Mouse (Mus musculus) forebrain, embryonic 15.5 days (tissue): ENCODE data around the gene Olfr1051. TPM values are rescaled to one million over a fixed set of nuclear protein-coding genes. Genes with fewer than 3 reads are reported as not detected.
"Not testable (repeated sequence)": the region's sequence is repeated elsewhere in the genome, so short reads cannot be mapped to it uniquely, and the experiment has no call there.

Experiments used
- ATAC-seq: fragments of 200-750 bp; cut with Nextera tagmentation; replicated peaks from 2 replicates; pipeline ENCODE4 v1.8.0; 2017; ENCODE audit warnings: mild to moderate bottlenecking, moderate TSS enrichment, moderate library complexity
- H3K27ac ChIP-seq: fragments of 300-500 bp; sonication (generic); replicated peaks from 2 replicates; pipeline ENCODE4 v1.5.1; 2015; ENCODE audit warnings: mild to moderate bottlenecking, inconsistent platforms
- H3K27me3 ChIP-seq: fragments of 300-500 bp; sonication (generic); 2 replicates; pipeline ENCODE4 v1.6.1; 2015; ENCODE audit warnings: inconsistent platforms
- H3K36me3 ChIP-seq: fragments of 300-500 bp; sonication (generic); 2 replicates; pipeline ENCODE4 v1.6.1; 2015; ENCODE audit warnings: mild to moderate bottlenecking, inconsistent platforms
- H3K4me1 ChIP-seq: fragments of 300-500 bp; sonication (generic); 2 replicates; pipeline ENCODE4 v1.6.1; 2015; ENCODE audit warnings: inconsistent platforms
- H3K4me2 ChIP-seq: fragments of 300-500 bp; sonication (generic); replicated peaks from 2 replicates; pipeline ENCODE4 v1.6.1; 2015; ENCODE audit warnings: mild to moderate bottlenecking, inconsistent platforms
- H3K4me3 ChIP-seq: fragments of 300-500 bp; sonication (generic); 2 replicates; pipeline ENCODE4 v1.5.1; 2015; ENCODE audit warnings: mild to moderate bottlenecking, inconsistent platforms
- H3K9ac ChIP-seq: fragments of 300-500 bp; sonication (generic); replicated peaks from 2 replicates; pipeline ENCODE4 v1.6.1; 2015; ENCODE audit warnings: mild to moderate bottlenecking, inconsistent platforms
- H3K9me3 ChIP-seq: fragments of 300-500 bp; sonication (generic); 2 replicates; pipeline ENCODE4 v1.6.1; 2016; ENCODE audit warnings: inconsistent platforms
- WGBS: fragments of 180-500 bp; shearing (Covaris S2); methylation state at CpG from one replicate; pipeline ENCODE4 v1.1.7; 2015; ENCODE audit warnings: mixed read lengths; 5-methylcytosine and 5-hydroxymethylcytosine counted together
- polyA plus RNA-seq: library from polyadenylated mRNA; unstranded; fragments of >200 nt; fragmentation: Nextera tagmentation; extraction: Ambion mirVana; gene quantifications from 2 replicates; pipeline ENCODE4 v1.2.1, GENCODE M21; 2015

The Olfr1051 gene
- not detected in 2 replicates for polyA plus RNA-seq

DNA sequence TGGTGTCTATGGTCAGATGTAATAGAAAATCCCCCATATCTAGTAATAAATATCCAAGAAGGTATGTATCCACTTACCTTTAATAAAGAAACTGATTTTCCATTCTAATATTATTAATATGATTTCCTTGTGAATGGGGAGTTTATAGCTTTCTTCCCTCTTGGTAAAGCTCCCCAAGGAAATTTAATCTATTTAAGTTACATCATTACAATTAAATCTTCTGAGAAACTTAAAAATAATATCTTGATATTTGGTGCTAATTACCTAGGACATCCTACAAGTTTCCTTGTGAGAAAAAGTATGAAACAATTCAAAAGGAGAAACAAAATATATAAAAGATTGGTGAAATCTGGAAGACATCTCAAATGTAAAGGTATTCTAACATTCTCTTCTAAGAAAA lies at the start of gene Olfr1051:
Olfr1051 (minus strand) TSS at position 101 of the 400 bp plus-strand sequence.
- H3K9me3 ChIP-seq, H3K27ac ChIP-seq, ATAC-seq, H3K9ac ChIP-seq, H3K27me3 ChIP-seq, H3K4me1 ChIP-seq, H3K4me2 ChIP-seq, H3K36me3 ChIP-seq, H3K4me3 ChIP-seq: not testable (repeated sequence)

DNA sequence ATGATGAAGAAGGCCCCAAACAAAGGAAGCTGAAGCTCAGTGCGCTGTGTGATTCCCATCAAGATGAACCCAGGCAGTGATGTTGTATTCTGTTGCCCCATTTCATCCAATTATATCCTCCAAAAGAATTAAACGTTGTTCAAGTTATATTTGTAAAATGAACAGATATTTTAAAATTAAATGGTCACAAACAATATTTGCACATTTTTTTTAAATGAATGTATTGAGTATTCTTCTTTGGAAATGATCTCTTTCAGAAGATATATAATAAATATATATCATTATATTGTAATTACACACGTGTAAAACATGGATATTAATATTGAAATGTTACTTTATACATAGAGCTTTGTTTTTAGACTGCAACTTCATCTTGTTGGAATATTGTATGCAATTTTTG lies 36.3 kb upstream of the Olfr1051 start, which contains the start of gene Olfr1053:
Olfr1053 (minus strand) TSS at position 101 of the 400 bp plus-strand sequence.
- no peak for ATAC-seq
- H3K4me1 ChIP-seq: no peaks in the 10 kb centered on the region
- no peak within 1 kb of the TSS for H3K4me2 ChIP-seq
- H3K36me3 ChIP-seq: no peaks in the 10 kb centered on the region
- 69% methylated on average over 3 of the region's 3 CpGs for WGBS
- no peaks in the 10 kb centered on the region for H3K27me3 ChIP-seq
- no peaks in the 10 kb centered on the region for H3K9me3 ChIP-seq
- no peak within 1 kb of the TSS for H3K9ac ChIP-seq
- no peak within 1 kb of the TSS for H3K4me3 ChIP-seq
- H3K27ac ChIP-seq: no peak within 1 kb of the TSS

GRCm38 (mm10) chr2:86292155-86292554 lies 13.3 kb upstream of the Olfr1051 start, which contains the start of gene Olfr1052:
TSS of gene Olfr1052 (plus strand) at chr2:86292455.
- Histone ChIP-seq H3K4me2 (no peak within 1 kb of the TSS), H3K4me1 (no peaks in the 10 kb centered on the region), H3K9ac (no peak within 1 kb of the TSS), H3K4me3 (no peak within 1 kb of the TSS), H3K27me3 (no peaks in the 10 kb centered on the region), H3K27ac (no peak within 1 kb of the TSS), H3K36me3 (no peaks in the 10 kb centered on the region), H3K9me3 (no peaks in the 10 kb centered on the region)
- no peak for ATAC-seq

DNA sequence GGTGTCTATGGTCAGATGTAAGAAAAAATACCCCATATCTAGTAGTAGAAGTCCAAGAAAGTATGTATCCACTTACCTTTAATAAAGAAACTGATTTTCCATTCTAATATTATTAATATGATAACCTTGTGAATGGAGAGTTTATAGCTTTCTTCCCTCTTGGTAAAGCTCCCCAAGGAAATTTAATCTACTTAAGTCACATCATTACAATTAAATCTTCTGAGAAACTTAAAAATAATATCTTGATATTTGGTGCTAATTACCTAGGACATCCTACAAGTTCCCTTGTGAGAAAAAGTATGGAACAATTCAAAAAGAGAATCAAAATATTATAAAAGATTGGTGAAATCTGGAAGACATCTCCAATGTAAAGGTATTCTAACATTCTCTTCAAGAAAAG lies 20.7 kb downstream of the Olfr1051 start, which contains the start of gene Olfr1049:
Olfr1049 (minus strand) TSS at position 101 of the 400 bp plus-strand sequence.
- not testable (repeated sequence) for H3K27me3 ChIP-seq, H3K36me3 ChIP-seq, H3K27ac ChIP-seq, H3K4me2 ChIP-seq, ATAC-seq, H3K4me1 ChIP-seq, H3K9me3 ChIP-seq, H3K4me3 ChIP-seq, H3K9ac ChIP-seq

- H3K27ac ChIP-seq: no peak within 1 kb of the TSS
- no peak within 1 kb of the TSS for H3K4me2 ChIP-seq
- no peak within 1 kb of the TSS for H3K9ac ChIP-seq
- H3K36me3 ChIP-seq: no peaks in the 10 kb centered on the region
- no peak within 1 kb of the TSS for H3K4me3 ChIP-seq
- no peak for ATAC-seq
- H3K27me3 ChIP-seq: no peaks in the 10 kb centered on the region
- H3K9me3 ChIP-seq: no peaks in the 10 kb centered on the region
- no peaks in the 10 kb centered on the region for H3K4me1 ChIP-seq
These were observed 38.7 kb downstream of the Olfr1051 start, which contains the start of gene Olfr1048 for GRCm38 (mm10) chr2:86240189-86240588. TSS of gene Olfr1048 (minus strand) at chr2:86240289.

GRCm38 (mm10) chr2:86231301-86231700 lies 47.6 kb downstream of the Olfr1051 start, which contains the start of gene Olfr1047:
TSS of gene Olfr1047 (minus strand) at chr2:86231401.
- 95% methylated on average over 1 of the region's 1 CpGs for WGBS
- Histone ChIP-seq H3K9me3 (no peaks in the 10 kb centered on the region), H3K9ac (no peak within 1 kb of the TSS), H3K36me3 (no peaks in the 10 kb centered on the region), H3K27ac (no peak within 1 kb of the TSS), H3K27me3 (no peaks in the 10 kb centered on the region), H3K4me1 (no peaks in the 10 kb centered on the region), H3K4me3 (no peak within 1 kb of the TSS), H3K4me2 (no peak within 1 kb of the TSS)
- ATAC-seq: no peak

Other genes starting within 250 kb of the Olfr1051 start
- not detected in 2 replicates for gene Olfr1034, start 233.2 kb downstream of the Olfr1051 start, polyA plus RNA-seq
- gene Olfr1036, start 205.1 kb downstream of the Olfr1051 start, polyA plus RNA-seq: not detected in 2 replicates
- not detected in 2 replicates for gene Olfr1037, start 191.7 kb downstream of the Olfr1051 start, polyA plus RNA-seq
- not detected in 2 replicates for gene Olfr1039, start 143.2 kb downstream of the Olfr1051 start, polyA plus RNA-seq
- not detected in 2 replicates for gene Olfr1040, start 132.4 kb downstream of the Olfr1051 start, polyA plus RNA-seq
- not detected in 2 replicates for gene Olfr1042, start 117.2 kb downstream of the Olfr1051 start, polyA plus RNA-seq
- gene Olfr1043, start 111.6 kb downstream of the Olfr1051 start, polyA plus RNA-seq: not detected in 2 replicates
- gene Olfr1044, start 101.3 kb downstream of the Olfr1051 start, polyA plus RNA-seq: not detected in 2 replicates
- not detected in 2 replicates for gene Olfr52, start 93.4 kb downstream of the Olfr1051 start, polyA plus RNA-seq
- gene Olfr1045, start 76.1 kb downstream of the Olfr1051 start, polyA plus RNA-seq: not detected in 2 replicates
- gene Olfr1046, start 59.8 kb downstream of the Olfr1051 start, polyA plus RNA-seq: not detected in 2 replicates
- not detected in 2 replicates for gene Olfr1047, start 47.7 kb downstream of the Olfr1051 start, polyA plus RNA-seq
- not detected in 2 replicates for gene Olfr1048, start 38.8 kb downstream of the Olfr1051 start, polyA plus RNA-seq
- gene Olfr1049, start 20.8 kb downstream of the Olfr1051 start, polyA plus RNA-seq: not detected in 2 replicates
- not detected in 2 replicates for gene Olfr1052, start 13.4 kb upstream of the Olfr1051 start, polyA plus RNA-seq
- gene Olfr1053, start 36.2 kb upstream of the Olfr1051 start, polyA plus RNA-seq: not detected in 2 replicates
- not detected in 2 replicates for gene Olfr1054, start 56.3 kb upstream of the Olfr1051 start, polyA plus RNA-seq
- gene Olfr1055, start 71.2 kb upstream of the Olfr1051 start, polyA plus RNA-seq: not detected in 2 replicates
- not detected in 2 replicates for gene Olfr1056, start 83.4 kb upstream of the Olfr1051 start, polyA plus RNA-seq
- not detected in 2 replicates for gene Olfr1057, start 99.3 kb upstream of the Olfr1051 start, polyA plus RNA-seq
- not detected in 2 replicates for gene Olfr1058, start 109.5 kb upstream of the Olfr1051 start, polyA plus RNA-seq
- not detected in 2 replicates for gene Olfr1061, start 135.0 kb upstream of the Olfr1051 start, polyA plus RNA-seq
- gene Olfr1062, start 147.7 kb upstream of the Olfr1051 start, polyA plus RNA-seq: not detected in 2 replicates
- gene Olfr1065, start 171.5 kb upstream of the Olfr1051 start, polyA plus RNA-seq: not detected in 2 replicates
- gene Olfr1066, start 177.2 kb upstream of the Olfr1051 start, polyA plus RNA-seq: not detected in 2 replicates
- not detected in 2 replicates for gene Olfr228, start 208.3 kb upstream of the Olfr1051 start, polyA plus RNA-seq
- gene Olfr1076, start 229.4 kb upstream of the Olfr1051 start, polyA plus RNA-seq: not detected in 2 replicates